Mouse (Mus musculus) left cerebral cortex, postnatal 4 days (tissue): Measurements from ENCODE around the gene Atrip. TPM values are rescaled to one million over a fixed set of nuclear protein-coding genes. Genes with fewer than 3 reads are reported as not detected.

ENCODE experiments used
- DNase-seq: peaks from one replicate; pipeline ENCODE4 v3.0.0-alpha.2; 2022
- intact Hi-C: fragments of 180-260 bp; cut with DNase I; formaldehyde crosslinking; loops from one replicate; pipeline ENCODE4 v1.15.1; 2025
- total RNA-seq, 2 experiments: library from RNA; stranded (reverse); gene quantifications; 2 replicates each; pipeline ENCODE4 v1.2.3; 2021

Gene Atrip
- total RNA-seq, 2 experiments from 2014 or later: 33.4 to 37.4 TPM

DNA sequence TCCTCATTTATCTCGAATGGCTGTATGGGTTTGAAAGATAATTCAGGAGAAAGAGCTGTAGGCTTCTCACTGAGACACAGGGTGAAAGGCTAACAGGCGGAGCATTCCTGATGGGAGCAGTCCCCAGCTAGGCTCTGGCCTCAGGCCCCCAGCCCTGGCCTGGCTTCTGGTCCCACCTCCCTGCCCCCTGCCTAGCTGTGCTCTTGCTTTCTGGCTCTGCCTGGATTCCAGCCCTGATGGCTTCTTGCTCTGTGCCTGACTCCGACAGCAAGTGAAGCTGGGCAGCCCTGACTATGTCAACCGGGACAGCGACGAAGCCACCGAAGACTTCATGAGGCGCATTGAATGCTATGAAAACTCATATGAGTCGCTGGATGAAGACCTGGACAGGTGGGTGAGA, 65.8 kb downstream of the Atrip start:
- intact Hi-C loops: no loop called here

More for the DNA sequence above, 65.8 kb downstream of the Atrip start:
- DNase-seq: no peak

Other genes with a start within 250 kb of the Atrip start
- 100 to 1,000 TPM; 103 to 112 TPM for gene Celsr3, start 247.8 kb downstream of the Atrip start, total RNA-seq
- 10 to 100 TPM; 22.8 to 27.4 TPM for gene Slc26a6, start 220.8 kb downstream of the Atrip start, total RNA-seq
- under 1 TPM in 1 of 2 experiments, not detected in 1; 0.38 TPM for gene Tmem89, start 159.5 kb downstream of the Atrip start, total RNA-seq
- 100 to 1,000 TPM; 292 to 300 TPM for gene Uqcrc1, start 137.5 kb downstream of the Atrip start, total RNA-seq
- gene Col7a1, start 120.5 kb downstream of the Atrip start, total RNA-seq: 1 to 10 TPM; 6.2 to 8.1 TPM
- gene Ucn2, start 88.1 kb downstream of the Atrip start, total RNA-seq: under 1 TPM in 1 of 2 experiments, not detected in 1; 0.78 TPM
- gene Pfkfb4, start 82.3 kb downstream of the Atrip start, total RNA-seq: 10 to 100 TPM; 25.5 to 25.8 TPM
- 10 to 100 TPM; 48.3 to 54.7 TPM for gene Shisa5, start 35.6 kb downstream of the Atrip start, total RNA-seq
- gene Trex1, start 14.4 kb downstream of the Atrip start, total RNA-seq: 10 to 100 TPM; 14.8 to 15.1 TPM
- gene Ccdc51, start 8.4 kb upstream of the Atrip start, total RNA-seq: 1 to 10 TPM; 7.9 to 8.4 TPM
- gene Tma7, start 8.5 kb upstream of the Atrip start, total RNA-seq: 100 to 1,000 TPM; 385 to 398 TPM
- gene Plxnb1, start 21.3 kb upstream of the Atrip start, total RNA-seq: 100 to 1,000 TPM in 1 of 2 experiments, 10 to 100 TPM in 1; 90.0 to 105 TPM
- gene Fbxw21, start 87.9 kb upstream of the Atrip start, total RNA-seq: not detected
- not detected for gene Fbxw13, start 121.9 kb upstream of the Atrip start, total RNA-seq
- gene Fbxw20, start 160.6 kb upstream of the Atrip start, total RNA-seq: not detected
- gene Fbxw14, start 213.6 kb upstream of the Atrip start, total RNA-seq: not detected